Mouse (Mus musculus): ENCODE results near the gene Vsig8.

DNA sequence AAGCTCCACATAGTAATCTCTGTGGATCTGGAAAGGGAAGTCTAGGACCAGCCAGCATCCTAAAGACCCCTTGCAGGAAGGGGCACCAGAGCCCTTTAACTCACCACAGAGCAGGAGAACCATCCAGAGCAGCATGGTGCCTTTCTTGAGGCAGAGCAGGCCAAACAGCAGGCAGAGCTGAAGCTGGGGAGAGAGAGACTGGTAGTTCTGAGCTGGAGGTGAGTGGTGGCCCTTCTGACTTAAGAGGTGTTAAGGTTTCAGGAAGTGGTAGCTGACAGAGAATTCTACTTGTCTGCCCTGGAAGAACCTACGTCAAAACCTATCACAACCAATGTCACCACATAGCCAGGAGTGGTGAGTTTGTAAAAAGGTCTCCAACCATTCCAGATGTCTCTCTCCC, 46.6 kb downstream of the Vsig8 start, which contains the start of gene Fcrl6:
- no peak for TF ChIP-seq CTCF (IDR thresholded peaks at IDR 0.05; ENCODE audit: insufficient read depth, low read depth, low read length)
- TF ChIP-seq POLR2A (IDR thresholded peaks at IDR 0.05; ENCODE audit: insufficient read depth, low read depth, low read length) = no peak

All from olfactory bulb, adult 2 months (tissue).